Mouse (Mus musculus) right cerebral cortex, postnatal 4 days (tissue): ENCODE measurements around the gene Thbs3.
A peak's percentile ranks its signal among the peaks of the same experiment; 100 is the strongest.
"Not testable (repeated sequence)": the region's sequence is repeated elsewhere in the genome, so short reads cannot be mapped to it uniquely, and the experiment has no call there.

ENCODE experiments used
- DNase-seq: peaks from one replicate; pipeline ENCODE4 v3.0.0-alpha.2; 2022

The Thbs3 gene

DNA sequence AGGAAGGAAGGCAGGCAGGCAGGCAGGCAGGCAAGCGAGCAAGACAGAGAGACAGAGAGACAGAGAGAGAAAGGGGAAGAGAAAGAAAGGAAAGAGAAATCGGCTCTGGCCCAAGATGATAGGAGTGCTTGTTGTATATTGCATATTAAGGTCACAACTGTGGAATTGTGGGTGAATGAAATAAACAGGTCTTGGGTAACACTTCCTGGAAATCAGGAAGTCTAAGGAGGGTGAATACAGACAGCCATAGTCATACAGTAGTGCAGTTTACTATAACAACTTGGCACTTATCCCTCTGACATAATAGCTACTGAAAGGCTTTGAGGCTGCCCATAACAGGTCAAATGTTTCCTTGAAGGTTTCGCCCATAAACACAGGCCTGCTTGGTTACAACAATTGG is 15.1 kb upstream of the Thbs3 start:
- no peak for DNase-seq

- DNase-seq, result peak; percentile 82
These were observed 12.5 kb upstream of the Thbs3 start, which contains the start of gene Gba for GRCm38 (mm10) chr3:89202253-89203141. Gba (plus strand) TSS chr3:89202928.

GRCm38 (mm10) chr3:89203142-89203514 is 11.9 kb upstream of the Thbs3 start:
- DNase-seq, result no peak

DNA sequence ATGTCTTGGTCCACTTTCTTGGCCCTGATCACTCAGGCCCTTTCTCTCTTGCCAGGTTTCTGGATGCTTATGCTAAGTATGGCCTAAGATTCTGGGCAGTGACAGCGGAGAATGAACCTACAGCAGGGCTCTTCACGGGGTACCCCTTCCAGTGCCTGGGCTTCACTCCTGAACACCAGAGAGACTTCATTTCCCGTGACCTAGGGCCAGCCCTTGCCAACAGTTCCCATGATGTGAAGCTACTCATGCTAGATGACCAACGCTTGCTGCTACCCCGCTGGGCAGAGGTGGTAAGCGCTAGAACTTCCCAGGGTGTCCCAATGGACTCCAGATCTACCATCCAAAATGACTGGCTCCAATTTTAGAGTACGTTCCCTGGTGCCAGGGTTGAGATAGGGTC is 8.9 kb upstream of the Thbs3 start:
- no peak for DNase-seq

- no peak for DNase-seq
These were observed 8.3 kb upstream of the Thbs3 start for GRCm38 (mm10) chr3:89206695-89207094.

- no peak for DNase-seq
These were observed 6.8 kb upstream of the Thbs3 start for GRCm38 (mm10) chr3:89208075-89208657.

- DNase-seq, result no peak
These were observed 6.2 kb upstream of the Thbs3 start for GRCm38 (mm10) chr3:89208736-89209135.

DNA sequence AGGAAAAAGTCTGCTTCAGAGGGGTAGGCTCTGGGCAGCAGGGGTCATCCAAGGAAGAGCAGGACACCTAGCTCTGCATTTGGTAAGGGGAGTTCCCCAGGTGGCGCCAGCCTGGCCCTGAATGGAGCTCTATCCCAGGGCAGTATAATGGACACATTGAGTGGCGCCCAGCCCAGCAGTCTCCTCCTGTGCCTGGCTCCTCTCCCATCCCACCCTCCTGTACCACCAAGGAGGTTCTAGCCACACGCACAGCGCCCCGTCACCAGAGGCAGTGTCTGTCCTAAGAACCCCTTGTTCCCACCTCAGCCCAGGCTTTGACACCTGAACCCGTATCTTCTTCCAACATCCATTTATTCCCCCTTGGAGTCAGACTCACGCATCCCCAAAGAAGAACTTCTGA is 5.2 kb upstream of the Thbs3 start:
- no peak for DNase-seq

DNA sequence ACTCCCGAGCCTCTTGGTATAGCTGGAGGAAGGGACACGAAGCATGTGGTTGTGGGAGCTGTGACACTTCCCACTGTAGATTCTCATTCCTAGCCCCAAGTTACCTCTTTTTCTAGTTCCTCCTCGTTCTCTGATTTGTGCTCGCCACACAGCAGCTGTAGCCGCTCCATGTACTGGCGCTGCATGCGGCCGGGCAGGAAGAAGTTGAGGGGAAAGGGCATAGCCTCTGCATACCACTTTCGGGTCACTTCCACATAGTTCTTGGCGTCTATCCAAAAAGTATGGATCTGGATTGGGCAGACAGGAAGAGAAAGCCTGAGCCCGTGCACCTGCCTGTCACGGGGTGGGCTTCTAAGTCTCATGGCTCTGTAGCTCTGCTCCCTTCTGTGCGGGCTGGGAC is 4.8 kb upstream of the Thbs3 start:
- DNase-seq, result no peak

GRCm38 (mm10) chr3:89210731-89211130 is 4.2 kb upstream of the Thbs3 start:
- DNase-seq, result no peak

GRCm38 (mm10) chr3:89213803-89214530 is 1.0 kb upstream of the Thbs3 start:
- peak; percentile 87 for DNase-seq

DNA sequence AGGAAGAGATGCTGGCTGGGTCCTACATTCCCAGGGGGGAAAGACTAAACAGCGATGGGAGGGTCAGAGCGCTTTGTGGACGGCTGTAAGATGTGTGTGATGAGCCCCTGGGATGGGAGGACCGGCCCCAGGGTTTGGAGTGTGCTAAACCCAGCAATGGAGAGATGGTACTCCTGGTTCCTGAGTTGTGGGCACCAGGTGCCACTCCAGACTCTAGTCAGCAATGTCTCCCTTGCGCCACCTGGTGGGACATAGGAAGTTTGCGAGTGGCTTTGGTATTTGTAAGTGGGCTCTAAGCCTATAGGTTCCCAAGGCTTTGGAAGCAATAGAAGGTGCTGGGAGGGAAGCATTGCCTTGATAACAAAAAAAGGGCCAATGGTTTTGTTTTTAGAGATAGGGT is 873 bp downstream of the Thbs3 start:
- DNase-seq, result peak; percentile 89

- not testable (repeated sequence) for DNase-seq
These were observed 1.4 kb downstream of the Thbs3 start for GRCm38 (mm10) chr3:89216407-89216806.

DNA sequence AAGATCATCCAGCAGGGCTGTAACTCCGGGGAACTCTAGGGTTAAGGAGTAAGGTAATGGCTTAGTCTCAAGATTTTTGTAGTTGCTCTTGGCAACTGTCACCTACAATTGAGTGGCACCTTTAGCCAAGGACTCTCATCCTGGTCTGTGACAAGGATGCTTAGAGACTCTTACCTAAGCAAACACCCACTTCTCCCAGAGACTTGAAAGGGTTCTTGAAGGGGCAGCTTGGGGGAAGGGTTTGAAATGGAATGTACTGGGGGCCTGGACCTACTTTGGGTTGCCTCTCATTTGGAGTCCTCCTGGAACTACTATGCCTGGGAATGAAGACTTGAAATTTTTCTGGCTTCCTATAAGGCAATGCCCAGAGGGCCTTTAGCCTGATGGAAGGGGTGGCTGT is 3.3 kb downstream of the Thbs3 start:
- no peak for DNase-seq

DNA sequence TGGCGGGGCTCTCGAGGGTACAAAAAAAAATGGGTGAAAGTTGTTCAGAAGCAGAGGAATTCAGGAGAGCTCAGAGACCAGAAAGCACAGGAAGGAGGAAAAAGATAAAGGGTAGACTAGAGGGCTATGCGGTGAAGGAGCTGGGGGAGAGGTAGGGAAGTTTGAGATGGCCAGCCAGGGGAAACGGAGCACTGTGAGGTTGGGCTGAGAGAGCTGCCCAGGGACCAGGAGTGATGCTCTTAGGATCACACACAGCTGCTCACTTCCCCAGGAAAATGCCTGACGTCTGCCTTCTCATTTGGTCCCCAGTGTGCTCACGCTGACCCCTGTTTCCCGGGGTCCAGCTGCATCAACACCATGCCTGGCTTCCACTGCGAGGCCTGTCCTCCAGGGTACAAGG is 4.6 kb downstream of the Thbs3 start:
- no peak for DNase-seq

GRCm38 (mm10) chr3:89221167-89221566 is 6.2 kb downstream of the Thbs3 start:
- DNase-seq, result no peak

GRCm38 (mm10) chr3:89224796-89225195 is 9.8 kb downstream of the Thbs3 start:
- no peak for DNase-seq

GRCm38 (mm10) chr3:89225321-89225815 is 10.4 kb downstream of the Thbs3 start:
- no peak for DNase-seq

DNA sequence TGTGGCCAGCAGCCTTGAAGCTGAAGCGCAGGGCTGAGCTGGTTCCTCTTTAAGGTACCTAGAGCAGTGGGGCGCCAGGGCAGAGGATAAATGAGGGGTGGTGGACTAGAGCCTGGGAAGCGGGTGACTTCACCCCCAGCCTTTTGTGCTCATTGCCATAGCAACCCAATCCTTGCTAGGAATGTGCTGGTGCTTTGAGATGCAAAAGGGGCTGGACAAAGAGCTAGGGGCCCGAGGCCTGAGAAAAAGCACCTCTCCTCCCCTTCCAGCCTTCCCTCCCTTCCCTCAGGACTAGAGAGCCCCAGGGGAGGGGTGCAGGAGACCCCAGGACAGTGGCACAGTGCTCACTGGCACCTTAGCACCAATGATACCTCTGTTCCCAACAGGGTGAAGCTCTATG is 10.9 kb downstream of the Thbs3 start:
- DNase-seq, result no peak

DNA sequence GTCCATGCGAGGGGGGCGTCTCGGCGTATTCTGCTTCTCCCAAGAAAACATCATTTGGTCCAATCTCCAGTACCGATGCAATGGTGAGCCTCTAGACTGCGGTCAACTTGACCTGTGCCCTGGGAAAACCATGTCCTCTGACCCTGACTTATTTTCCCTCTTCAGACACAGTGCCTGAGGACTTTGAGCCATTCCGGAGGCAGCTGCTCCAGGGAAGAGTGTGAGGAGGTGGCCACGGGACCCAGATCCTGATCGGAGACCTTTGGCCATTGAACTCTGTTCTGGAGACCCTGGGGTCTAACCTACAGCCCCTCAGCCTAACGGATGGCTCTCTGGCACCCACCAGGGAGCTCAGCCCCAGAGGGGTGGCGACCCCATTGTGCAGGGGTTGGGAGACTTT is 11.4 kb downstream of the Thbs3 start:
- no peak for DNase-seq

- DNase-seq, result no peak
These were observed 11.9 kb downstream of the Thbs3 start, which contains the start of gene Mtx1 for GRCm38 (mm10) chr3:89226900-89227299. Mtx1 (minus strand) TSS chr3:89227088.

GRCm38 (mm10) chr3:89227307-89228179 is 12.6 kb downstream of the Thbs3 start:
- DNase-seq, result peak; percentile 85

- peak; percentile 88 for DNase-seq
These were observed 13.2 kb downstream of the Thbs3 start for GRCm38 (mm10) chr3:89228180-89228549.
